Mouse (Mus musculus): ENCODE data around the gene Gm10961.

Gm10961 gene

GRCm38 (mm10) chr3:107630682-107631522 lies at the start of gene Gm10961:
Gm10961 (plus strand) TSS chr3:107631322.
- DNase-seq (ENCODE audit: low read depth, low spot score) = no peak

- DNase-seq (ENCODE audit: low read depth, low spot score) = no peak
Observed at GRCm38 (mm10) chr3:107582130-107582874, 48.8 kb upstream of the Gm10961 start.

- no peak for DNase-seq (ENCODE audit: low read depth, low spot score)
Observed at GRCm38 (mm10) chr3:107582875-107583767, 48.0 kb upstream of the Gm10961 start.

GRCm38 (mm10) chr3:107583893-107584292 lies 47.2 kb upstream of the Gm10961 start:
- no peak for DNase-seq (ENCODE audit: low read depth, low spot score)

- DNase-seq (ENCODE audit: low read depth, low spot score) = no peak
Observed at GRCm38 (mm10) chr3:107586504-107586903, 44.6 kb upstream of the Gm10961 start.

GRCm38 (mm10) chr3:107591612-107592011 lies 39.5 kb upstream of the Gm10961 start:
- no peak for DNase-seq (ENCODE audit: low read depth, low spot score)

GRCm38 (mm10) chr3:107593632-107594031 lies 37.5 kb upstream of the Gm10961 start:
- DNase-seq (ENCODE audit: low read depth, low spot score) = no peak

GRCm38 (mm10) chr3:107594662-107595263 lies 36.4 kb upstream of the Gm10961 start, which contains the start of gene Alx3:
Alx3 (plus strand) TSS chr3:107595031.
- DNase-seq (ENCODE audit: low read depth, low spot score) = no peak

GRCm38 (mm10) chr3:107595264-107595937 lies 35.7 kb upstream of the Gm10961 start:
- no peak for DNase-seq (ENCODE audit: low read depth, low spot score)

GRCm38 (mm10) chr3:107595938-107596461 lies 35.1 kb upstream of the Gm10961 start:
- no peak for DNase-seq (ENCODE audit: low read depth, low spot score)

- DNase-seq (ENCODE audit: low read depth, low spot score) = no peak
Observed at GRCm38 (mm10) chr3:107596559-107596958, 34.6 kb upstream of the Gm10961 start.

- no peak for DNase-seq (ENCODE audit: low read depth, low spot score)
Observed at GRCm38 (mm10) chr3:107597134-107597533, 34.0 kb upstream of the Gm10961 start.

- DNase-seq (ENCODE audit: low read depth, low spot score) = no peak
Observed at GRCm38 (mm10) chr3:107597586-107598389, 33.3 kb upstream of the Gm10961 start.

- no peak for DNase-seq (ENCODE audit: low read depth, low spot score)
Observed at GRCm38 (mm10) chr3:107600127-107600526, 31.0 kb upstream of the Gm10961 start.

GRCm38 (mm10) chr3:107605304-107605703 lies 25.8 kb upstream of the Gm10961 start:
- DNase-seq (ENCODE audit: low read depth, low spot score) = peak; percentile 57

- no peak for DNase-seq (ENCODE audit: low read depth, low spot score)
Observed at GRCm38 (mm10) chr3:107607221-107607620, 23.9 kb upstream of the Gm10961 start.

GRCm38 (mm10) chr3:107608808-107609207 lies 22.3 kb upstream of the Gm10961 start:
- DNase-seq (ENCODE audit: low read depth, low spot score) = no peak

GRCm38 (mm10) chr3:107609376-107609775 lies 21.7 kb upstream of the Gm10961 start:
- DNase-seq (ENCODE audit: low read depth, low spot score) = no peak

GRCm38 (mm10) chr3:107611394-107611793 lies 19.7 kb upstream of the Gm10961 start:
- DNase-seq (ENCODE audit: low read depth, low spot score) = no peak

Measured in retina, postnatal 7 days (tissue).